Mouse (Mus musculus) CH12.LX (cell line): ENCODE measurements around the gene Gle1. TPM values are rescaled to one million over a fixed set of nuclear protein-coding genes. Genes with fewer than 3 reads are reported as not detected.
"Not testable (repeated sequence)": the region's sequence is repeated elsewhere in the genome, so short reads cannot be mapped to it uniquely, and the experiment has no call there.

Experiments used
- DNase-seq: peaks from one replicate; pipeline ENCODE4 v3.0.0-alpha.2; 2013; ENCODE audit errors: extremely low read depth
- H3K27ac ChIP-seq: 2 replicates; pipeline ENCODE4 v1.5.1; 2012; ENCODE audit warnings: low read depth, mild to moderate bottlenecking, control low read depth, moderate library complexity; ENCODE audit not compliant: insufficient read depth
- H3K27me3 ChIP-seq: replicated peaks from 2 replicates; pipeline ENCODE3; 2012; ENCODE audit warnings: inconsistent platforms
- H3K36me3 ChIP-seq, 2 experiments: replicated peaks in 1 of 2; 2 replicates each; pipeline versions ENCODE3 to v1.6.1; 2012; ENCODE audit warnings: inconsistent platforms in 1 of 2, low read length in 1 of 2, mild to moderate bottlenecking in 1 of 2, mixed read lengths in 1 of 2, moderate library complexity in 1 of 2; ENCODE audit not compliant: control insufficient read depth in 1 of 2, insufficient read depth in 1 of 2
- H3K4me1 ChIP-seq, 2 experiments: 2 replicates each; pipeline ENCODE4 v1.6.1; 2012; ENCODE audit warnings: inconsistent platforms in 1 of 2, moderate library complexity in 1 of 2; ENCODE audit not compliant: insufficient read depth in 2 of 2, control insufficient read depth in 1 of 2
- H3K4me2 ChIP-seq: 2 replicates; pipeline ENCODE4 v1.6.1; 2012; ENCODE audit warnings: low read depth, mild to moderate bottlenecking, control low read depth; ENCODE audit not compliant: poor library complexity, insufficient read depth, severe bottlenecking
- H3K4me3 ChIP-seq, 3 experiments: fragments of 150-350 bp in 1 of 3; sonication (generic) in 1 of 3; replicated peaks in 1 of 3; 2 replicates each; pipeline versions ENCODE3 to v1.5.1; 2011 to 2012; ENCODE audit warnings: low read depth in 2 of 3, low read length in 2 of 3, mild to moderate bottlenecking in 2 of 3, moderate library complexity in 2 of 3, control low read depth in 1 of 3, improper control_type of control experiment in 1 of 3, inconsistent platforms in 1 of 3, mixed read lengths in 1 of 3; ENCODE audit not compliant: poor library complexity in 1 of 3
- H3K79me2 ChIP-seq: replicated peaks from 2 replicates; pipeline ENCODE4 v1.6.1; 2012; ENCODE audit warnings: mild to moderate bottlenecking, moderate library complexity; ENCODE audit not compliant: control insufficient read depth, poor library complexity, insufficient read depth, severe bottlenecking; ENCODE audit errors: extremely low read depth
- H3K9ac ChIP-seq: 2 replicates; pipeline ENCODE4 v1.6.1; 2012; ENCODE audit warnings: low read depth, mild to moderate bottlenecking, control low read depth, moderate library complexity; ENCODE audit not compliant: insufficient read depth
- H3K9me3 ChIP-seq: replicated peaks from 2 replicates; pipeline ENCODE3; 2012; ENCODE audit warnings: low read length, inconsistent platforms, mixed read lengths
- BHLHE40 ChIP-seq: IDR thresholded peaks from 2 replicates; pipeline ENCODE4 v1.6.1; 2011; ENCODE audit warnings: mild to moderate bottlenecking, low read depth, low read length, improper control_type of control experiment
- CHD1 ChIP-seq: IDR thresholded peaks from 2 replicates; pipeline ENCODE4 v1.6.1; 2012; ENCODE audit warnings: low read depth, low read length, improper control_type of control experiment, inconsistent platforms
- CTCF ChIP-seq, 2 experiments: IDR thresholded peaks in 1 of 2; conservative IDR thresholded peaks in 1 of 2; 2 replicates each; pipeline ENCODE4 v1.5.1; 2011 to 2012; ENCODE audit warnings: low read depth in 2 of 2, low read length in 2 of 2, improper control_type of control experiment in 1 of 2, inconsistent platforms in 1 of 2, mild to moderate bottlenecking in 1 of 2, moderate library complexity in 1 of 2
- ELF1 ChIP-seq: IDR thresholded peaks from 2 replicates; pipeline ENCODE4 v1.6.1; 2014; ENCODE audit warnings: low read depth, mild to moderate bottlenecking, inconsistent platforms, low read length, improper control_type of control experiment
- ETS1 ChIP-seq: conservative IDR thresholded peaks from 2 replicates; pipeline ENCODE4 v1.6.1; 2012; ENCODE audit warnings: low read depth, mild to moderate bottlenecking, inconsistent platforms, low read length, improper control_type of control experiment, moderate library complexity
- GABPA ChIP-seq: IDR thresholded peaks from 2 replicates; pipeline ENCODE4 v1.6.1; 2012; ENCODE audit warnings: low read depth, low read length, improper control_type of control experiment, inconsistent platforms; ENCODE audit not compliant: insufficient replicate concordance
- HCFC1 ChIP-seq: IDR thresholded peaks from 2 replicates; pipeline ENCODE4 v1.6.1; 2012; ENCODE audit warnings: low read depth, mild to moderate bottlenecking, inconsistent platforms, low read length, improper control_type of control experiment
- IRF4 ChIP-seq: IDR thresholded peaks from 2 replicates; pipeline ENCODE4 v1.6.1; 2014; ENCODE audit warnings: low read depth, mild to moderate bottlenecking, inconsistent platforms, low read length, improper control_type of control experiment
- JUN ChIP-seq: IDR thresholded peaks from 2 replicates; pipeline ENCODE4 v1.6.1; 2011; ENCODE audit warnings: low read depth, mild to moderate bottlenecking, low read length, improper control_type of control experiment, moderate library complexity; ENCODE audit not compliant: insufficient read depth
- JUND ChIP-seq: conservative IDR thresholded peaks from 2 replicates; pipeline ENCODE4 v1.6.1; 2011; ENCODE audit warnings: low read depth, low read length, improper control_type of control experiment
- KAT2A ChIP-seq: IDR thresholded peaks from 2 replicates; pipeline ENCODE4 v1.6.1; 2012; ENCODE audit warnings: low read length, improper control_type of control experiment, inconsistent platforms; ENCODE audit not compliant: insufficient replicate concordance
- MAX ChIP-seq: IDR thresholded peaks from 2 replicates; pipeline ENCODE4 v1.6.1; 2011; ENCODE audit warnings: low read length, improper control_type of control experiment
- MAZ ChIP-seq: IDR thresholded peaks from 2 replicates; pipeline ENCODE4 v1.6.1; 2012; ENCODE audit warnings: low read depth, mild to moderate bottlenecking, inconsistent platforms, low read length, improper control_type of control experiment, moderate library complexity
- MEF2A ChIP-seq: IDR thresholded peaks from 2 replicates; pipeline ENCODE4 v1.6.1; 2014; ENCODE audit warnings: low read depth, mild to moderate bottlenecking, inconsistent platforms, low read length, improper control_type of control experiment, borderline replicate concordance
- NELFE ChIP-seq: IDR thresholded peaks from 2 replicates; pipeline ENCODE4 v1.6.1; 2011; ENCODE audit warnings: low read depth, low read length, improper control_type of control experiment
- NRF1 ChIP-seq: IDR thresholded peaks from 2 replicates; pipeline ENCODE4 v1.6.1; 2014; ENCODE audit warnings: low read depth, mild to moderate bottlenecking, inconsistent platforms, low read length, improper control_type of control experiment, moderate library complexity
- PAX5 ChIP-seq: IDR thresholded peaks from 2 replicates; pipeline ENCODE4 v1.6.1; 2012; ENCODE audit warnings: low read length, inconsistent platforms, mixed read lengths
- POLR2A ChIP-seq: IDR thresholded peaks from 2 replicates; pipeline ENCODE4 v1.6.1; 2011; ENCODE audit warnings: low read depth, mild to moderate bottlenecking, improper control_type of control experiment, low read length
- POLR2AphosphoS2 ChIP-seq: IDR thresholded peaks from 2 replicates; pipeline ENCODE4 v1.6.1; 2011; ENCODE audit warnings: low read depth, low read length, improper control_type of control experiment
- RCOR1 ChIP-seq: conservative IDR thresholded peaks from 2 replicates; pipeline ENCODE4 v1.6.1; 2012; ENCODE audit warnings: low read depth, mild to moderate bottlenecking, inconsistent platforms, low read length, improper control_type of control experiment
- SIN3A ChIP-seq: IDR thresholded peaks from 2 replicates; pipeline ENCODE4 v1.6.1; 2012; ENCODE audit warnings: low read length, improper control_type of control experiment, inconsistent platforms
- SMC3 ChIP-seq: IDR thresholded peaks from 2 replicates; pipeline ENCODE4 v1.6.1; 2011; ENCODE audit warnings: low read depth, low read length, improper control_type of control experiment
- TCF12 ChIP-seq: IDR thresholded peaks from 2 replicates; pipeline ENCODE4 v1.6.1; 2014; ENCODE audit warnings: low read depth, mild to moderate bottlenecking, inconsistent platforms, low read length, improper control_type of control experiment
- USF1 ChIP-seq: IDR thresholded peaks from 2 replicates; pipeline ENCODE4 v1.6.1; 2014; ENCODE audit warnings: low read depth, mild to moderate bottlenecking, inconsistent platforms, low read length, improper control_type of control experiment
- USF2 ChIP-seq: conservative IDR thresholded peaks from 2 replicates; pipeline ENCODE4 v1.6.1; 2011; ENCODE audit warnings: low read depth, low read length, improper control_type of control experiment
- ZKSCAN1 ChIP-seq: IDR thresholded peaks from 2 replicates; pipeline ENCODE4 v1.6.1; 2012; ENCODE audit warnings: low read depth, inconsistent platforms, low read length, improper control_type of control experiment, borderline replicate concordance
- ZMIZ1 ChIP-seq: IDR thresholded peaks from 2 replicates; pipeline ENCODE4 v1.6.1; 2012; ENCODE audit warnings: low read depth, mild to moderate bottlenecking, inconsistent platforms, low read length, improper control_type of control experiment
- ZNF384 ChIP-seq: IDR thresholded peaks from 2 replicates; pipeline ENCODE4 v1.6.1; 2012; ENCODE audit warnings: low read depth, low read length, improper control_type of control experiment, inconsistent platforms
- dilution Hi-C: fragments of 300-500 bp; cut with MboI; formaldehyde crosslinking; loops from 2 replicates; pipeline ENCODE4 v1.14.3; 2020; ENCODE audit warnings: low sequenced_read_pairs; ENCODE audit not compliant: extremely low pct_unique_long_range_greater_than_20kb, extremely low pct_ligation_motif_present
- in situ Hi-C: fragments of 300-500 bp; cut with MboI; formaldehyde crosslinking; loops from 3 replicates; pipeline ENCODE4 v1.14.3; 2019; ENCODE audit warnings: low sequenced_read_pairs, low pct_ligation_motif_present, low pct_unique_long_range_greater_than_20kb, mixed read lengths
- polyA plus RNA-seq: library from polyadenylated mRNA; unstranded; fragments of >175 nt; gene quantifications from 2 replicates; pipeline ENCODE4 v1.2.1, GENCODE M21; 2012; ENCODE audit warnings: low read depth; ENCODE audit not compliant: insufficient read length
- total RNA-seq, 2 experiments: library from RNA; depleted of rRNA; stranded (reverse); fragments of 300-350 nt in 1 of 2; fragments of >200 nt in 1 of 2; gene quantifications; 2 replicates each; pipeline ENCODE4 v1.2.3; 2012 to 2014

The Gle1 gene
- total and polyA plus RNA-seq, 3 experiments: 36.5 to 60.1 (median 38.0) TPM

- TF ChIP-seq CTCF (conservative IDR thresholded peaks at IDR 0.05 in 1 of 2, IDR thresholded peaks at IDR 0.05 in 1 of 2; ENCODE audit: low read depth in 2 of 2, low read length in 2 of 2): 0 out of 4 replicates have a peak, but pooled peaks of 1 of the 2 experiments have one; percentile 10
- DNase-seq, H3K36me3 ChIP-seq, in situ Hi-C loops, H3K4me2 ChIP-seq, H3K9me3 ChIP-seq, H3K9ac ChIP-seq, H3K79me2 ChIP-seq, dilution Hi-C loops, H3K27ac ChIP-seq, H3K4me3 ChIP-seq: not testable (repeated sequence)
- Histone ChIP-seq H3K27me3 (peaks cover 16% of the 10 kb centered on the region), H3K4me1 (peaks cover 4 to 22% of the 10 kb centered on the region in 2 experiments; a peak in 3 of 4 replicates)
Measured at GRCm38 (mm10) chr2:29886659-29887292, 48.5 kb upstream of the Gle1 start.

- Histone ChIP-seq H3K4me3 (peak within 1 kb of the TSS; percentile 77 to 98 (median 83)), H3K36me3 (peaks cover 24 to 30% of the 10 kb centered on the region in 2 experiments), H3K4me2 (peak within 1 kb of the TSS; percentile 83; the same call in 1 of the 2 replicates), H3K27me3 (peaks cover 16% of the 10 kb centered on the region), H3K27ac (peak within 1 kb of the TSS; percentile 27; the same call in 1 of the 2 replicates), H3K79me2 (peaks cover 8% of the 10 kb centered on the region; the same call in 1 of the 2 replicates), H3K9me3 (peaks cover 9% of the 10 kb centered on the region), H3K9ac (peak within 1 kb of the TSS; percentile 85), H3K4me1 (peaks cover 4 to 22% of the 10 kb centered on the region in 2 experiments; a peak in 3 of 4 replicates)
- dilution Hi-C loops: no loop called here
- peak; percentile 95 for DNase-seq
- in situ Hi-C loops: no loop called here
- no peak for TF ChIP-seq POLR2AphosphoS2
- TF ChIP-seq CTCF (conservative IDR thresholded peaks at IDR 0.05 in 1 of 2, IDR thresholded peaks at IDR 0.05 in 1 of 2; ENCODE audit: low read depth in 2 of 2, low read length in 2 of 2): no peak
- TF ChIP-seq ZMIZ1: no peak; the same call in none of the 2 replicates
- TF ChIP-seq IRF4: 0 out of 2 replicates have a peak, but pooled peaks have one; percentile 7
- TF ChIP-seq CHD1: no peak
- no peak for TF ChIP-seq JUND
- TF ChIP-seq MAZ: peak; percentile 69; the same call in 1 of the 2 replicates
- no peak for TF ChIP-seq ETS1
- TF ChIP-seq ZNF384: no peak
- 0 out of 2 replicates have a peak, but pooled peaks have one; percentile 34 for TF ChIP-seq MEF2A
- peak; percentile 58; the same call in 1 of the 2 replicates for TF ChIP-seq USF2
- TF ChIP-seq NRF1: peak; percentile 37
- TF ChIP-seq USF1: peak; percentile 88
- TF ChIP-seq TCF12: peak; percentile 55
- peak; percentile 91 for TF ChIP-seq ELF1
- TF ChIP-seq POLR2A: peak; percentile 75
- TF ChIP-seq SMC3: no peak
- TF ChIP-seq JUN: no peak
- peak; percentile 79; the same call in 1 of the 2 replicates for TF ChIP-seq MAX
- 0 out of 2 replicates have a peak, but pooled peaks have one; percentile 17 for TF ChIP-seq KAT2A
- TF ChIP-seq HCFC1: peak; percentile 59
- no peak for TF ChIP-seq ZKSCAN1
- no peak for TF ChIP-seq GABPA
- 0 out of 2 replicates have a peak, but pooled peaks have one; percentile 80 for TF ChIP-seq SIN3A
- peak; percentile 77 for TF ChIP-seq NELFE
- peak; percentile 35; the same call in 1 of the 2 replicates for TF ChIP-seq BHLHE40
- no peak for TF ChIP-seq PAX5
- no peak for TF ChIP-seq RCOR1
Measured at GRCm38 (mm10) chr2:29889066-29889944, 45.9 kb upstream of the Gle1 start, which contains the start of gene Odf2. Odf2 (plus strand) TSS chr2:29889221.
